Mouse (Mus musculus) heart, embryonic 16.5 days (tissue): ENCODE results near the gene Tnr. TPM values are rescaled to one million over a fixed set of nuclear protein-coding genes. Genes with fewer than 3 reads are reported as not detected.

Source experiments
- ATAC-seq: fragments of 200-750 bp; cut with Nextera tagmentation; replicated peaks from 2 replicates; pipeline ENCODE4 v1.8.0; 2017; ENCODE audit warnings: moderate number of reproducible peaks; ENCODE audit not compliant: insufficient read depth, low FRiP score; ENCODE audit errors: extremely low read depth
- H3K27ac ChIP-seq: fragments of 300-500 bp; sonication (generic); 2 replicates; pipeline ENCODE4 v1.5.1; 2014; ENCODE audit warnings: mild to moderate bottlenecking, low read length, control low read depth, moderate library complexity
- H3K27me3 ChIP-seq: fragments of 300-500 bp; sonication (generic); 2 replicates; pipeline ENCODE4 v1.6.1; 2014; ENCODE audit warnings: low read length, mixed read lengths; ENCODE audit not compliant: control insufficient read depth, insufficient read depth
- H3K36me3 ChIP-seq: fragments of 300-500 bp; sonication (generic); 2 replicates; pipeline ENCODE4 v1.6.1; 2014; ENCODE audit not compliant: control insufficient read depth, insufficient read depth
- H3K4me1 ChIP-seq: fragments of 300-500 bp; sonication (generic); 2 replicates; pipeline ENCODE4 v1.6.1; 2014; ENCODE audit warnings: low read length, mixed read lengths; ENCODE audit not compliant: control insufficient read depth, insufficient read depth
- H3K4me2 ChIP-seq: fragments of 300-500 bp; sonication (generic); 2 replicates; pipeline ENCODE4 v1.6.1; 2014; ENCODE audit warnings: low read depth, mild to moderate bottlenecking, control low read depth, low read length
- H3K4me3 ChIP-seq: fragments of 300-500 bp; sonication (generic); 2 replicates; pipeline ENCODE4 v1.5.1; 2014; ENCODE audit warnings: mild to moderate bottlenecking, control low read depth, low read length
- H3K9ac ChIP-seq: fragments of 300-500 bp; sonication (generic); 2 replicates; pipeline ENCODE4 v1.6.1; 2014; ENCODE audit warnings: low read length, control low read depth
- H3K9me3 ChIP-seq: fragments of 300-500 bp; sonication (generic); replicated peaks from 2 replicates; pipeline ENCODE4 v1.6.1; 2016; ENCODE audit warnings: low read length; ENCODE audit not compliant: control insufficient read depth
- WGBS: fragments of 180-500 bp; shearing (Covaris S2); extraction: QIAGEN DNeasy Blood & Tissue Kit; methylation state at CpG from one replicate; pipeline ENCODE4 v1.1.7; 2014; 5-methylcytosine and 5-hydroxymethylcytosine counted together
- polyA plus RNA-seq: library from polyadenylated mRNA; unstranded; fragments of >200 nt; fragmentation: Nextera tagmentation; extraction: Ambion mirVana; gene quantifications from 2 replicates; pipeline ENCODE4 v1.2.1, GENCODE M21; 2015

Gene Tnr
- polyA plus RNA-seq, 1 experiment from 2014 or later = 0.32 TPM

GRCm38 (mm10) chr1:159743744-159744253, 220.2 kb downstream of the Tnr start:
- no peak overlapping the region for H3K4me2 ChIP-seq
- no peaks in the 10 kb centered on the region; the same call in 1 of the 2 replicates for H3K4me1 ChIP-seq
- no peaks in the 10 kb centered on the region for H3K36me3 ChIP-seq
- 64% methylated on average over 2 of the region's 2 CpGs for WGBS
- no peak overlapping the region for H3K9ac ChIP-seq
- H3K4me3 ChIP-seq = no peak overlapping the region
- H3K27me3 ChIP-seq = no peaks in the 10 kb centered on the region
- H3K27ac ChIP-seq = no peak overlapping the region
- ATAC-seq = no peak
- no peaks in the 10 kb centered on the region for H3K9me3 ChIP-seq

GRCm38 (mm10) chr1:159745311-159745710, 221.7 kb downstream of the Tnr start:
- ATAC-seq = no peak
- Histone ChIP-seq H3K4me2 (no peak overlapping the region), H3K27me3 (no peaks in the 10 kb centered on the region), H3K36me3 (no peaks in the 10 kb centered on the region), H3K9ac (no peak overlapping the region), H3K27ac (no peak overlapping the region), H3K9me3 (no peaks in the 10 kb centered on the region), H3K4me3 (no peak overlapping the region), H3K4me1 (no peaks in the 10 kb centered on the region; the same call in 1 of the 2 replicates)
- 67% methylated on average over 2 of the region's 2 CpGs for WGBS

- no peak for ATAC-seq
- no peaks in the 10 kb centered on the region for H3K36me3 ChIP-seq
- no peaks in the 10 kb centered on the region for H3K9me3 ChIP-seq
- no peaks in the 10 kb centered on the region for H3K4me1 ChIP-seq
- H3K9ac ChIP-seq = no peak overlapping the region
- no peak overlapping the region for H3K4me2 ChIP-seq
- H3K4me3 ChIP-seq = no peak overlapping the region
- H3K27me3 ChIP-seq = no peaks in the 10 kb centered on the region
- H3K27ac ChIP-seq = no peak overlapping the region
- WGBS = 76% methylated on average over 7 of the region's 7 CpGs
Observed at GRCm38 (mm10) chr1:159747969-159748368, 224.4 kb downstream of the Tnr start.

- H3K4me3 ChIP-seq = no peak overlapping the region
- H3K9me3 ChIP-seq = no peaks in the 10 kb centered on the region
- H3K9ac ChIP-seq = no peak overlapping the region
- no peaks in the 10 kb centered on the region for H3K27me3 ChIP-seq
- no peak for ATAC-seq
- H3K36me3 ChIP-seq = no peaks in the 10 kb centered on the region
- H3K27ac ChIP-seq = no peak overlapping the region
- WGBS = 73% methylated on average over 5 of the region's 5 CpGs
- H3K4me1 ChIP-seq = no peaks in the 10 kb centered on the region
- H3K4me2 ChIP-seq = no peak overlapping the region
Observed at GRCm38 (mm10) chr1:159750411-159750810, 226.8 kb downstream of the Tnr start.

GRCm38 (mm10) chr1:159750876-159751275, 227.3 kb downstream of the Tnr start:
- no peak overlapping the region for H3K9ac ChIP-seq
- no peak overlapping the region for H3K4me2 ChIP-seq
- no peaks in the 10 kb centered on the region for H3K27me3 ChIP-seq
- 30% methylated on average over 6 of the region's 6 CpGs for WGBS
- no peaks in the 10 kb centered on the region for H3K36me3 ChIP-seq
- H3K27ac ChIP-seq = no peak overlapping the region
- no peaks in the 10 kb centered on the region for H3K4me1 ChIP-seq
- no peak overlapping the region for H3K4me3 ChIP-seq
- H3K9me3 ChIP-seq = no peaks in the 10 kb centered on the region
- no peak for ATAC-seq

- no peaks in the 10 kb centered on the region for H3K9me3 ChIP-seq
- no peaks in the 10 kb centered on the region for H3K27me3 ChIP-seq
- no peak overlapping the region for H3K27ac ChIP-seq
- no peak overlapping the region for H3K4me3 ChIP-seq
- no peak overlapping the region for H3K9ac ChIP-seq
- ATAC-seq = no peak
- no peaks in the 10 kb centered on the region for H3K36me3 ChIP-seq
- H3K4me1 ChIP-seq = no peaks in the 10 kb centered on the region
- no peak overlapping the region for H3K4me2 ChIP-seq
Observed at GRCm38 (mm10) chr1:159760970-159761369, 237.4 kb downstream of the Tnr start.

GRCm38 (mm10) chr1:159763901-159764300, 240.3 kb downstream of the Tnr start:
- Histone ChIP-seq H3K4me3 (no peak overlapping the region), H3K9me3 (no peaks in the 10 kb centered on the region), H3K9ac (no peak overlapping the region), H3K27ac (no peak overlapping the region), H3K36me3 (no peaks in the 10 kb centered on the region), H3K4me2 (no peak overlapping the region), H3K27me3 (no peaks in the 10 kb centered on the region), H3K4me1 (no peaks in the 10 kb centered on the region)
- WGBS = 81% methylated on average over 2 of the region's 2 CpGs
- ATAC-seq = no peak

DNA sequence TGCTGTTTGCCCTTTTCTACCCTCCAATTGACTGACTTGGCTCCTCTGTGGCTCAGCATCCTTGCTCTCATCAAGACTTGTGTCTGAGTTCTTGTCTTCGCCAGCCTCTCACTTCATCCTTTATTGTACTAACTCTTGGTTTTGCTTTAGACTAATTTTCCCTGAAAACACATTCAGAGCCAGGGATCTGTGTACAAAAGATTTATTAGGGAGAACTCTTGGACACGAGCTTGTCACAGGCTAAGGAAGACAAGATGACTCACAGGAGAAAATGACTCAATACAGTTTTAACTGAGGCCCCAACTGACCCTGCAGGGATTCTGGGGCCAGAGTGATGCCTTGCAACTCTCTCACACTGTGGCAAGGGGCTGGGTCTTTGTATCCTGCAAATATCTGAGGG, 241.3 kb downstream of the Tnr start:
- 64% methylated on average over 2 of the region's 2 CpGs for WGBS
- H3K4me2 ChIP-seq = no peak overlapping the region
- no peak overlapping the region for H3K4me3 ChIP-seq
- no peaks in the 10 kb centered on the region for H3K27me3 ChIP-seq
- no peaks in the 10 kb centered on the region for H3K4me1 ChIP-seq
- no peak overlapping the region for H3K9ac ChIP-seq
- H3K9me3 ChIP-seq = no peaks in the 10 kb centered on the region
- no peak for ATAC-seq
- H3K36me3 ChIP-seq = no peaks in the 10 kb centered on the region
- no peak overlapping the region for H3K27ac ChIP-seq

- 73% methylated on average over 6 of the region's 6 CpGs for WGBS
- no peaks in the 10 kb centered on the region for H3K4me1 ChIP-seq
- H3K4me3 ChIP-seq = no peak overlapping the region
- no peak overlapping the region for H3K27ac ChIP-seq
- no peak overlapping the region for H3K4me2 ChIP-seq
- ATAC-seq = no peak
- H3K36me3 ChIP-seq = no peaks in the 10 kb centered on the region
- no peak overlapping the region for H3K9ac ChIP-seq
- no peaks in the 10 kb centered on the region for H3K27me3 ChIP-seq
- no peaks in the 10 kb centered on the region for H3K9me3 ChIP-seq
Observed at GRCm38 (mm10) chr1:159769948-159770347, 246.4 kb downstream of the Tnr start.

GRCm38 (mm10) chr1:159773671-159774070, 250.1 kb downstream of the Tnr start:
- Histone ChIP-seq H3K4me3 (no peak overlapping the region), H3K36me3 (no peaks in the 10 kb centered on the region), H3K27me3 (no peaks in the 10 kb centered on the region), H3K4me1 (no peaks in the 10 kb centered on the region), H3K9ac (no peak overlapping the region), H3K4me2 (no peak overlapping the region), H3K9me3 (no peaks in the 10 kb centered on the region), H3K27ac (no peak overlapping the region)
- ATAC-seq = no peak
- WGBS = 71% methylated on average over 12 of the region's 12 CpGs
